Mouse (Mus musculus) CD4-positive, CD25-positive, alpha-beta regulatory T cell, adult 2 months (primary cell): ENCODE measurements around the gene Pfdn2.

Experiments
- DNase-seq: peaks from one replicate; pipeline ENCODE4 v3.0.0-alpha.2; 2012; ENCODE audit warnings: low read depth, low spot score

Gene Pfdn2

DNA sequence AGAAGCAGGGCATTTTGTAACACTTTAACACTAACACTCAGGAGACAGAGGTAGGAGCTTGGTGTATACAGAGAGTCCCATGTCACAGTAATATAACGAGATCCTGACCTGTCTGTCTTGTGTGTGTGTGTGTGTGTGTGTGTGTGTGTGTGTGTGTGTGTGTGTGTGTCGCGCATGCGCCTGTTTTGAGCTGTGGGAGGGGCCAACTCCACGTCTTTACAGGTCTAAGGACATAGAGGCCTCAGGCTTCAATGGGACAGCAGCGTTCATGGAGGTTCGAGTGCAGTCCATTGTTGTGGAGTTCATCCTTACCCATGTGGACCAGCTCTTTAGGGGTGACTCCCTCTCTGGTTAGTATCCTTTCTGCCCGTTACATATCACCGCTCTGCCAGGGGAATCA, 57.5 kb downstream of the Pfdn2 start:
- DNase-seq, result no peak

DNA sequence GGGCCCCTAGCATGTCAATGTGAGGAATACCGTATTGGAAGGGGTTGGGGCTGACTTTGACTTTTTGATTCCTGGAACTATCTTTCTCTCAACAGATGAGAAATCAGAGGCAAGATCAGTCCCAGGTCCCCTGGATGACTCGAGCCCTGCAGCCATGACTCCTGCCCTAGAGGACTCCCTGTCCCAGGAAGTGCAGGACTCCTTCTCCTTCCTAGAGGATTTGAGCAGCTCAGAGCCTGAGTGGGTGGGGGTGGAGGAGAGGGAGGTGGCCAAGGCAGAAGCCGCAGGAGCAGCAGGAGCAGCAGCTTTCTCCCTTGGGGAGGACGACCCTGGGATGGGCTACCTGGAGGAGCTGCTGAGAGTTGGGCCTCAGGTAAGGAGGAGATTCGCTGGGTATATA, 61.8 kb downstream of the Pfdn2 start:
- no peak for DNase-seq
